Mouse (Mus musculus) ES-E14 (cell line): ENCODE measurements around the gene Nsun4.

Source experiments
- HCFC1 ChIP-seq: IDR thresholded peaks from 2 replicates; pipeline ENCODE4 v1.6.1; 2012; ENCODE audit warnings: low read length, inconsistent platforms, borderline replicate concordance; ENCODE audit not compliant: insufficient read depth
- MAFK ChIP-seq: IDR thresholded peaks from 2 replicates; pipeline ENCODE4 v1.6.1; 2014; ENCODE audit warnings: mild to moderate bottlenecking, low read depth, low read length, inconsistent platforms; ENCODE audit not compliant: insufficient read depth
- ZC3H11A ChIP-seq: IDR thresholded peaks from 2 replicates; pipeline ENCODE4 v1.6.1; 2012; ENCODE audit warnings: low read depth, mild to moderate bottlenecking, inconsistent platforms, low read length, borderline replicate concordance

- TF ChIP-seq ZC3H11A (no peak), MAFK (no peak), HCFC1 (no peak)
These were observed 20.3 kb downstream of the Nsun4 start for GRCm38 (mm10) chr4:116033374-116033773.
